Mouse (Mus musculus) liver, embryonic 11.5 days (tissue): ENCODE measurements around the gene Cfap57. TPM values are rescaled to one million over a fixed set of nuclear protein-coding genes. Genes with fewer than 3 reads are reported as not detected.

Source experiments
- ATAC-seq: fragments of 200-750 bp; cut with Nextera tagmentation; replicated peaks from 2 replicates; pipeline ENCODE4 v1.8.0; 2017; ENCODE audit warnings: moderate number of reproducible peaks, mild to moderate bottlenecking, moderate TSS enrichment, moderate library complexity; ENCODE audit not compliant: low FRiP score
- DNase-seq: peaks from one replicate; pipeline ENCODE4 v3.0.0-alpha.2; 2017; ENCODE audit warnings: low spot score
- H3K27ac ChIP-seq: fragments of 300-500 bp; sonication (generic); 2 replicates; pipeline ENCODE4 v1.5.1; 2014; ENCODE audit warnings: mild to moderate bottlenecking, low read depth, low read length, control low read depth
- H3K27me3 ChIP-seq: fragments of 300-500 bp; sonication (generic); replicated peaks from 2 replicates; pipeline ENCODE4 v1.6.1; 2014; ENCODE audit warnings: low read length, mixed read lengths; ENCODE audit not compliant: control insufficient read depth, insufficient read depth
- H3K36me3 ChIP-seq: fragments of 300-500 bp; sonication (generic); 2 replicates; pipeline ENCODE4 v1.6.1; 2014; ENCODE audit warnings: mild to moderate bottlenecking, low read length, moderate library complexity, mixed read lengths; ENCODE audit not compliant: control insufficient read depth, insufficient read depth
- H3K4me1 ChIP-seq: fragments of 300-500 bp; sonication (generic); replicated peaks from 2 replicates; pipeline ENCODE4 v1.6.1; 2014; ENCODE audit warnings: low read length, mixed read lengths; ENCODE audit not compliant: control insufficient read depth, insufficient read depth
- H3K4me2 ChIP-seq: fragments of 300-500 bp; sonication (generic); 2 replicates; pipeline ENCODE4 v1.6.1; 2014; ENCODE audit warnings: mild to moderate bottlenecking, control low read depth, moderate library complexity
- H3K4me3 ChIP-seq: fragments of 300-500 bp; sonication (generic); 2 replicates; pipeline ENCODE4 v1.5.1; 2014; ENCODE audit warnings: low read depth, low read length, control low read depth
- H3K9ac ChIP-seq: fragments of 300-500 bp; sonication (generic); 2 replicates; pipeline ENCODE4 v1.6.1; 2014; ENCODE audit warnings: low read depth, low read length, control low read depth
- H3K9me3 ChIP-seq: fragments of 300-500 bp; sonication (generic); 2 replicates; pipeline ENCODE4 v1.6.1; 2016; ENCODE audit warnings: low read length, inconsistent platforms, mixed read lengths; ENCODE audit not compliant: control insufficient read depth
- WGBS: fragments of 180-500 bp; shearing (Covaris S2); extraction: QIAGEN DNeasy Blood & Tissue Kit; methylation state at CpG from one replicate; pipeline ENCODE4 v1.1.7; 2014; 5-methylcytosine and 5-hydroxymethylcytosine counted together
- polyA plus RNA-seq: library from polyadenylated mRNA; unstranded; fragments of >200 nt; fragmentation: Nextera tagmentation; extraction: Ambion mirVana; gene quantifications from 2 replicates; pipeline ENCODE4 v1.2.1, GENCODE M21; 2014

The Cfap57 gene
- polyA plus RNA-seq, 1 experiment from 2014 or later = 0.86 TPM

GRCm38 (mm10) chr4:118612619-118613018, 8.0 kb downstream of the Cfap57 start:
- 21% methylated on average over 11 of the region's 11 CpGs for WGBS
- Histone ChIP-seq H3K4me1 (no peaks in the 10 kb centered on the region), H3K36me3 (no peaks in the 10 kb centered on the region), H3K4me3 (no peak overlapping the region), H3K27ac (no peak overlapping the region), H3K4me2 (no peak overlapping the region), H3K9ac (no peak overlapping the region), H3K9me3 (no peaks in the 10 kb centered on the region), H3K27me3 (no peaks in the 10 kb centered on the region; the same call in 1 of the 2 replicates)
- no peak for DNase-seq
- ATAC-seq = no peak

GRCm38 (mm10) chr4:118609836-118610235, 10.7 kb downstream of the Cfap57 start:
- DNase-seq (no peak), ATAC-seq (no peak)
- Histone ChIP-seq H3K4me2 (no peak overlapping the region), H3K4me3 (no peak overlapping the region), H3K9ac (no peak overlapping the region), H3K27me3 (no peaks in the 10 kb centered on the region; the same call in 1 of the 2 replicates), H3K36me3 (no peaks in the 10 kb centered on the region), H3K9me3 (no peaks in the 10 kb centered on the region), H3K27ac (no peak overlapping the region), H3K4me1 (no peaks in the 10 kb centered on the region)
- WGBS = 41% methylated on average over 3 of the region's 3 CpGs

- no peak overlapping the region for H3K4me2 ChIP-seq
- H3K4me1 ChIP-seq = no peaks in the 10 kb centered on the region
- no peaks in the 10 kb centered on the region for H3K9me3 ChIP-seq
- H3K27ac ChIP-seq = no peak overlapping the region
- H3K4me3 ChIP-seq = no peak overlapping the region
- no peak overlapping the region for H3K9ac ChIP-seq
- ATAC-seq (no peak), DNase-seq (no peak)
- no peaks in the 10 kb centered on the region for H3K36me3 ChIP-seq
- H3K27me3 ChIP-seq = no peaks in the 10 kb centered on the region
- WGBS = 37% methylated on average over 4 of the region's 4 CpGs
These were observed 16.5 kb downstream of the Cfap57 start for GRCm38 (mm10) chr4:118604065-118604464.

GRCm38 (mm10) chr4:118589733-118590130, 30.8 kb downstream of the Cfap57 start:
- H3K4me2 ChIP-seq = no peak overlapping the region
- no peak overlapping the region for H3K9ac ChIP-seq
- ATAC-seq = no peak
- H3K27me3 ChIP-seq = no peaks in the 10 kb centered on the region; the same call in 1 of the 2 replicates
- no peaks in the 10 kb centered on the region for H3K9me3 ChIP-seq
- H3K4me1 ChIP-seq = no peaks in the 10 kb centered on the region
- DNase-seq = no peak
- WGBS = 11% methylated on average over 7 of the region's 7 CpGs
- H3K27ac ChIP-seq = no peak overlapping the region
- H3K4me3 ChIP-seq = no peak overlapping the region
- no peaks in the 10 kb centered on the region for H3K36me3 ChIP-seq

- Histone ChIP-seq H3K4me1 (no peaks in the 10 kb centered on the region), H3K4me3 (no peak overlapping the region), H3K27me3 (no peaks in the 10 kb centered on the region; the same call in 1 of the 2 replicates), H3K9me3 (no peaks in the 10 kb centered on the region), H3K4me2 (no peak overlapping the region), H3K9ac (no peak overlapping the region), H3K36me3 (no peaks in the 10 kb centered on the region), H3K27ac (no peak overlapping the region)
- DNase-seq (no peak), ATAC-seq (no peak)
- 65% methylated on average over 12 of the region's 12 CpGs for WGBS
These were observed 31.4 kb downstream of the Cfap57 start for GRCm38 (mm10) chr4:118589053-118589732.

- H3K9me3 ChIP-seq = no peaks in the 10 kb centered on the region
- H3K4me2 ChIP-seq = no peak overlapping the region
- no peaks in the 10 kb centered on the region; the same call in 1 of the 2 replicates for H3K27me3 ChIP-seq
- H3K4me3 ChIP-seq = no peak overlapping the region
- H3K4me1 ChIP-seq = no peaks in the 10 kb centered on the region
- no peaks in the 10 kb centered on the region for H3K36me3 ChIP-seq
- no peak overlapping the region for H3K27ac ChIP-seq
- DNase-seq (no peak), ATAC-seq (no peak)
- no peak overlapping the region for H3K9ac ChIP-seq
- WGBS = 91% methylated on average over 8 of the region's 8 CpGs
These were observed 37.9 kb downstream of the Cfap57 start for GRCm38 (mm10) chr4:118582629-118583028.

GRCm38 (mm10) chr4:118581508-118581907, 39.1 kb downstream of the Cfap57 start:
- WGBS = 54% methylated on average over 11 of the region's 11 CpGs
- DNase-seq = no peak
- no peak overlapping the region for H3K27ac ChIP-seq
- no peaks in the 10 kb centered on the region for H3K36me3 ChIP-seq
- no peaks in the 10 kb centered on the region; the same call in 1 of the 2 replicates for H3K27me3 ChIP-seq
- H3K4me1 ChIP-seq = no peaks in the 10 kb centered on the region
- H3K9me3 ChIP-seq = no peaks in the 10 kb centered on the region
- H3K9ac ChIP-seq = no peak overlapping the region
- no peak overlapping the region for H3K4me3 ChIP-seq
- H3K4me2 ChIP-seq = no peak overlapping the region
- no peak for ATAC-seq

GRCm38 (mm10) chr4:118579313-118579712, 41.3 kb downstream of the Cfap57 start:
- H3K36me3 ChIP-seq = no peaks in the 10 kb centered on the region
- WGBS = 44% methylated on average over 13 of the region's 13 CpGs
- no peak overlapping the region for H3K4me3 ChIP-seq
- peaks cover 3% of the 10 kb centered on the region for H3K27me3 ChIP-seq
- no peaks in the 10 kb centered on the region for H3K4me1 ChIP-seq
- ATAC-seq = no peak
- H3K4me2 ChIP-seq = no peak overlapping the region
- no peaks in the 10 kb centered on the region for H3K9me3 ChIP-seq
- no peak for DNase-seq
- H3K27ac ChIP-seq = no peak overlapping the region
- no peak overlapping the region for H3K9ac ChIP-seq

- WGBS = 8% methylated on average over 6 of the region's 6 CpGs
- Histone ChIP-seq H3K27ac (no peak overlapping the region), H3K4me3 (no peak overlapping the region), H3K4me1 (no peaks in the 10 kb centered on the region), H3K27me3 (peaks cover 8% of the 10 kb centered on the region), H3K9ac (no peak overlapping the region), H3K36me3 (no peaks in the 10 kb centered on the region), H3K9me3 (no peaks in the 10 kb centered on the region), H3K4me2 (no peak overlapping the region)
- DNase-seq = peak; percentile 83
- ATAC-seq = no peak
These were observed 44.5 kb downstream of the Cfap57 start for GRCm38 (mm10) chr4:118576097-118576496.
